Comparison of ENCODE assay signal across 31 mouse cellular contexts in the genomic region with DNA sequence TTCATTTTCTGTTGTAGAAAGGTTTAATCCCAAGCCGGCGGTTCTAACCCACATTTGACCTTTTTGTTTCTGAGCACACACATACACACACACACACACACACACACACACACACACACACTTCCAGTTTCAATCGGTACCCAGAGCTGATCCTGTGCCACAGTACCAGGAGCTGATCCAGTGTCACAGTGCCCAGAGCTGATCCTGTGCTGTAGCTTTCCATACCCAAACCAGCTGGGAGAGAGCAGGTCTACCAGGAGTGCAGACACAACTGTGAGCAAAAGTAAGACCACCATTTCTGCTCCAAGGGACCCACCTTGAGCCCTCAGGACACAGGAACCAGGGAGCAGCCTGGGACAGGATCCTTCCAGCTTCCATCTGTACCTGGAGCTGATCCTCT. TPM values are rescaled to one million over a fixed set of nuclear protein-coding genes. Genes with fewer than 3 reads are reported as not detected.
DNase-seq lines count a peak whose midpoint lies in the region; ATAC-seq and TF ChIP-seq lines count a peak whose summit lies in the region.
"Had no signal": no experiment of that assay in that cellular context is flagged by ENCODE, and none has a peak within 500 bp of the region (broad histone marks: within the 10 kb centered on the region; RNA-seq: fewer than 3 reads in every experiment).

No protein-coding gene starts in this region.

- WGBS in embryonic facial prominence, embryonic 12.5 days: 90% methylated on average over 3 of the region's 3 CpGs
- 89% methylated on average over 3 of the region's 3 CpGs for WGBS in embryonic facial prominence, embryonic 10.5 days
- WGBS in heart, embryonic 15.5 days: 82% methylated on average over 3 of the region's 3 CpGs
- WGBS in kidney, embryonic 15.5 days: 92% methylated on average over 3 of the region's 3 CpGs

- intact Hi-C loops in heart, postnatal 10 days (cut with DNase I): no loop called here

- no peak for TF ChIP-seq POLR2A in MEL (IDR thresholded peaks at IDR 0.05; ENCODE audit: control insufficient read depth in 1 of 2, insufficient read depth in 1 of 2, low read depth in 1 of 2, low read length in 2 of 2, poor library complexity in 1 of 2)

- TF ChIP-seq EP300 in MEL (IDR thresholded peaks at IDR 0.05; ENCODE audit: low read depth in 1 of 2, low read length in 2 of 2): no peak

- no peaks in the 10 kb centered on the region for H3K79me2 ChIP-seq in MEL (ENCODE audit: control insufficient read depth, insufficient read depth, low read length, poor library complexity)

- peaks cover 56% of the 10 kb centered on the region for H3K9me3 ChIP-seq in embryonic facial prominence, embryonic 12.5 days
- peaks cover 77% of the 10 kb centered on the region for H3K9me3 ChIP-seq in embryonic facial prominence, embryonic 10.5 days
- peaks cover 34% of the 10 kb centered on the region for H3K9me3 ChIP-seq in heart, embryonic 15.5 days (replicated peaks)
- H3K9me3 ChIP-seq in kidney, embryonic 15.5 days (replicated peaks): peaks cover 54% of the 10 kb centered on the region
- no peaks in the 10 kb centered on the region for H3K9me3 ChIP-seq in MEL (replicated peaks; ENCODE audit: insufficient read depth, low read length)

- H3K27ac ChIP-seq in embryonic facial prominence, embryonic 12.5 days: no peak overlapping the region
- H3K27ac ChIP-seq in embryonic facial prominence, embryonic 10.5 days (replicated peaks): no peak overlapping the region
- H3K27ac ChIP-seq in heart, embryonic 15.5 days: no peak overlapping the region
- no peak overlapping the region for H3K27ac ChIP-seq in kidney, embryonic 15.5 days
- no peak overlapping the region for H3K27ac ChIP-seq in MEL (ENCODE audit: control insufficient read depth, low read depth, low read length)
- H3K27ac ChIP-seq: embryonic facial prominence, embryonic 15.5 days; left cerebral cortex, adult 2 months; liver, embryonic 15.5 days; lung, embryonic 15.5 days; stomach, embryonic 15.5 days had no signal

- no peak for TF ChIP-seq CTCF in MEL (IDR thresholded peaks at IDR 0.05 in 2 of 3, conservative IDR thresholded peaks at IDR 0.05 in 1 of 3; ENCODE audit: control insufficient read depth in 1 of 3, insufficient read depth in 1 of 3, low read depth in 2 of 3, low read length in 3 of 3, poor library complexity in 1 of 3, severe bottlenecking in 1 of 3)

- no peak overlapping the region for H3K4me3 ChIP-seq in embryonic facial prominence, embryonic 12.5 days
- H3K4me3 ChIP-seq in embryonic facial prominence, embryonic 10.5 days: no peak overlapping the region
- H3K4me3 ChIP-seq in heart, embryonic 15.5 days: no peak overlapping the region
- no peak overlapping the region for H3K4me3 ChIP-seq in kidney, embryonic 15.5 days (replicated peaks)
- no peak overlapping the region for H3K4me3 ChIP-seq in MEL (ENCODE audit: control insufficient read depth in 1 of 2, insufficient read depth in 1 of 2, low read depth in 2 of 2, low read length in 2 of 2)
- H3K4me3 ChIP-seq: embryonic facial prominence, embryonic 15.5 days; left cerebral cortex, adult 2 months; liver, embryonic 15.5 days; lung, embryonic 15.5 days; megakaryocyte, embryonic 14.5 days; stomach, embryonic 15.5 days had no signal

- TF ChIP-seq RAD21 in MEL (IDR thresholded peaks at IDR 0.05; ENCODE audit: low read depth, low read length): no peak

- no peak overlapping the region for H3K9ac ChIP-seq in embryonic facial prominence, embryonic 12.5 days
- no peak overlapping the region for H3K9ac ChIP-seq in heart, embryonic 15.5 days
- no peak overlapping the region for H3K9ac ChIP-seq in kidney, embryonic 15.5 days
- no peak overlapping the region for H3K9ac ChIP-seq in MEL (ENCODE audit: control insufficient read depth, low read depth, low read length, poor library complexity, severe bottlenecking)
- H3K9ac ChIP-seq: embryonic facial prominence, embryonic 15.5 days; liver, embryonic 15.5 days; lung, embryonic 15.5 days; stomach, embryonic 15.5 days had no signal

- no peak for DNase-seq in embryonic facial prominence, embryonic 10.5 days (ENCODE audit: low spot score)
- DNase-seq in heart, postnatal 10 days: no peak
- DNase-seq in kidney, adult 8-10 months: no peak
- DNase-seq in MEL (ENCODE audit: low read depth, low spot score): peak; percentile 1
- DNase-seq in thymus, postnatal 36 days: no peak
- DNase-seq: adrenal gland, postnatal 25 days; cerebellum, adult 8-10 months; cerebellum, postnatal 36 days; embryo, embryonic 11 days; gastrocnemius, postnatal 10 days; kidney, postnatal 10 days; liver; lung, postnatal 36 days; thymus, adult 2 months had no signal

- H3K4me1 ChIP-seq in embryonic facial prominence, embryonic 12.5 days: no peaks in the 10 kb centered on the region
- no peaks in the 10 kb centered on the region for H3K4me1 ChIP-seq in embryonic facial prominence, embryonic 10.5 days
- no peaks in the 10 kb centered on the region for H3K4me1 ChIP-seq in heart, embryonic 15.5 days (replicated peaks)
- H3K4me1 ChIP-seq in kidney, embryonic 15.5 days: no peaks in the 10 kb centered on the region
- no peaks in the 10 kb centered on the region for H3K4me1 ChIP-seq in MEL (ENCODE audit: control insufficient read depth in 1 of 2, insufficient read depth in 2 of 2, low read length in 2 of 2)
- H3K4me1 ChIP-seq: embryonic facial prominence, embryonic 15.5 days; liver, embryonic 15.5 days; lung, embryonic 15.5 days; megakaryocyte, embryonic 14.5 days; stomach, embryonic 15.5 days had no signal

- no peak overlapping the region for H3K4me2 ChIP-seq in embryonic facial prominence, embryonic 12.5 days (replicated peaks)
- H3K4me2 ChIP-seq in heart, embryonic 15.5 days: no peak overlapping the region
- no peak overlapping the region for H3K4me2 ChIP-seq in kidney, embryonic 15.5 days
- H3K4me2 ChIP-seq: embryonic facial prominence, embryonic 15.5 days; liver, embryonic 15.5 days; lung, embryonic 15.5 days; stomach, embryonic 15.5 days had no signal

- ATAC-seq in embryonic facial prominence, embryonic 12.5 days (ENCODE audit: insufficient number of reproducible peaks, insufficient read depth, low FRiP score, low TSS enrichment): peak; percentile 47; the same call in 1 of the 2 replicates
- ATAC-seq in heart, embryonic 15.5 days (replicated peaks; ENCODE audit: insufficient number of reproducible peaks, insufficient read depth, low FRiP score, low read depth): 0 out of 2 replicates have a peak, but pooled peaks have one; percentile 2
- ATAC-seq in kidney, embryonic 15.5 days (replicated peaks; ENCODE audit: low FRiP score): 0 out of 2 replicates have a peak, but pooled peaks have one; percentile 36
- ATAC-seq: forebrain, embryonic 14.5 days; intestine, postnatal 0 days had no signal

- no peaks in the 10 kb centered on the region for H3K36me3 ChIP-seq in embryonic facial prominence, embryonic 12.5 days
- H3K36me3 ChIP-seq in embryonic facial prominence, embryonic 10.5 days (replicated peaks): no peaks in the 10 kb centered on the region
- H3K36me3 ChIP-seq in heart, embryonic 15.5 days: no peaks in the 10 kb centered on the region
- H3K36me3 ChIP-seq in kidney, embryonic 15.5 days: no peaks in the 10 kb centered on the region
- no peaks in the 10 kb centered on the region for H3K36me3 ChIP-seq in MEL (ENCODE audit: control insufficient read depth in 1 of 2, insufficient read depth in 2 of 2, low read length in 2 of 2)
- H3K36me3 ChIP-seq: embryonic facial prominence, embryonic 15.5 days; liver, embryonic 15.5 days; lung, embryonic 15.5 days; stomach, embryonic 15.5 days had no signal

- H3K27me3 ChIP-seq in embryonic facial prominence, embryonic 12.5 days: no peaks in the 10 kb centered on the region
- H3K27me3 ChIP-seq in embryonic facial prominence, embryonic 10.5 days (replicated peaks; ENCODE audit: low read depth, poor library complexity, severe bottlenecking): no peaks in the 10 kb centered on the region
- no peaks in the 10 kb centered on the region for H3K27me3 ChIP-seq in heart, embryonic 15.5 days
- H3K27me3 ChIP-seq in kidney, embryonic 15.5 days: no peaks in the 10 kb centered on the region
- no peaks in the 10 kb centered on the region for H3K27me3 ChIP-seq in MEL (ENCODE audit: control insufficient read depth in 1 of 2, insufficient read depth in 2 of 2, low read length in 2 of 2)
- H3K27me3 ChIP-seq: embryonic facial prominence, embryonic 15.5 days; liver, embryonic 15.5 days; lung, embryonic 15.5 days; megakaryocyte, embryonic 14.5 days; stomach, embryonic 15.5 days had no signal

TF ChIP-seq in MEL, 35 proteins besides CTCF, POLR2A, EP300 and RAD21:
- TF ChIP-seq MEF2A (IDR thresholded peaks at IDR 0.05; ENCODE audit: extremely low read depth, insufficient replicate concordance, low read depth, low read length, poor library complexity, severe bottlenecking) (no peak), E2F4 (IDR thresholded peaks at IDR 0.05; ENCODE audit: borderline replicate concordance, low read depth, low read length) (no peak), GABPA (IDR thresholded peaks at IDR 0.05; ENCODE audit: low read depth, low read length) (no peak)
TF ChIP-seq in MEL: peak in this region for 0.

RNA-seq across cellular contexts. Expression of a gene that starts 58.3 kb away (rescaled TPM):
- polyA plus RNA-seq in embryonic facial prominence, embryonic 12.5 days (2016; fragmentation: Nextera tagmentation; extraction: Ambion mirVana): not detected in 2 replicates
- polyA plus RNA-seq in embryonic facial prominence, embryonic 10.5 days (2016; fragmentation: Nextera tagmentation; extraction: Ambion mirVana): not detected in 2 replicates
- polyA plus RNA-seq in heart, embryonic 15.5 days (2015; fragmentation: Nextera tagmentation; extraction: Ambion mirVana): not detected in 2 replicates
- not detected for total RNA-seq in heart, postnatal 10 days (2021)
- not detected in 2 replicates for polyA plus RNA-seq in kidney, embryonic 15.5 days (2015; fragmentation: Nextera tagmentation; extraction: Ambion mirVana)
- not detected in 2 replicates for total RNA-seq in MEL (2012; rRNA removed)
- not detected for polyA plus RNA-seq in MEL (2012; ENCODE audit: insufficient read depth in 1 of 2, insufficient read length in 2 of 2, low read depth in 1 of 2, low replicate concordance in 2 of 2, missing spikeins in 1 of 2)
- total RNA-seq: adrenal gland, postnatal 25 days; gastrocnemius, postnatal 10 days; granulocyte monocyte progenitor cell, adult 5-6 weeks; layer of hippocampus, postnatal 10 days; left cerebral cortex, adult 2 months; left cerebral cortex, postnatal 36 days; monocyte, adult 5-6 weeks; neutrophil, adult 5-6 weeks had no signal
- polyA plus RNA-seq: brain, embryonic 14.5 days; embryonic facial prominence, embryonic 15.5 days; forebrain, embryonic 14.5 days; intestine, postnatal 0 days; liver, embryonic 15.5 days; lung, embryonic 15.5 days; stomach, embryonic 15.5 days; thymus, adult 2 months had no signal
